Mouse (Mus musculus) cerebellum, postnatal 10 days (tissue): ENCODE data around the gene H2-DMb1.

ENCODE experiments used
- DNase-seq, 2 experiments: peaks; one replicate each; pipeline ENCODE4 v3.0.0; 2021; ENCODE audit warnings: mixed read lengths in 2 of 2

Gene H2-DMb1

GRCm38 (mm10) chr17:34152923-34153322 is at the start of gene H2-DMb1:
Gene H2-DMb1 (plus strand): TSS chr17:34153072.
- DNase-seq, result peak; percentile 48 to 62

- no peak for DNase-seq
These were observed 48.1 kb upstream of the H2-DMb1 start for GRCm38 (mm10) chr17:34104804-34105203.

GRCm38 (mm10) chr17:34106555-34106954 is 46.3 kb upstream of the H2-DMb1 start:
- DNase-seq, result no peak

GRCm38 (mm10) chr17:34107109-34107867 is 45.6 kb upstream of the H2-DMb1 start:
- DNase-seq, result no peak

GRCm38 (mm10) chr17:34108460-34108859 is 44.4 kb upstream of the H2-DMb1 start:
- DNase-seq, result no peak

DNA sequence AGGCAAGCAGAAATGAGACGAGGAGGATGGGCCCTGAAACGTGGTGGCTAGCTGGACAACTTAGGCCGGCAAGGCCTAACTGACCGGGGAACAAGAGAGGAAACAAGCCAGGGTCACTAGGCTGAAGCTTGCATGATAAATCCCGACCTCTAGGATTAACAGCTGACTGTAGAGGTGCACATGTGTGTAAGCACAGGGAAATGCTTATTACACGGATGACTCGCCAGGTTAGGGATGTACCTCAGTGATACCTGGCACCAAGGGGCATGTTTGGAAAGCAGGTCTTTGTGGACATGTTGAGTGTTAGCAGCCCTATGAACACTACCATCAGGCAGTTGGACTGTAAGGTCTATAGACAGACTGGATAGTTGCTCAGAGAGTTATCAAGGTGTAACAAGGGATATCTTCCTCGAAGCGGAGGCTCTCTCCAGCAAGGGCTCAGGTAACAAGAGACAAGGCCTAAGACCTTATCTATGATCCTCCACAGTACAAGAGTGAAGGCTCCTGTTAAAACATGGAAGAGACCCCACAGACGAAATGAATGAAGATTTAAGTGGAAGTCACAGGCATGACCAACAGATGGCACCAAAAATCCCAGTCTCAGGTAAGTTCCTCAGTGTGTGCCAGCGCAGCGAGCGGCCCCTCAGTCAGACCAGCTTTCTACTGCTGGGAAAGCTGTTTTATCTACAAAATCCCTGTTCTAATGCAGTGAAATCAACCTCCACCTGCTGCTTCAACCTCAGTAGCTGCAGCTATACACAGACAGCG is 43.6 kb upstream of the H2-DMb1 start:
- DNase-seq, result peak; percentile 61 to 72

DNA sequence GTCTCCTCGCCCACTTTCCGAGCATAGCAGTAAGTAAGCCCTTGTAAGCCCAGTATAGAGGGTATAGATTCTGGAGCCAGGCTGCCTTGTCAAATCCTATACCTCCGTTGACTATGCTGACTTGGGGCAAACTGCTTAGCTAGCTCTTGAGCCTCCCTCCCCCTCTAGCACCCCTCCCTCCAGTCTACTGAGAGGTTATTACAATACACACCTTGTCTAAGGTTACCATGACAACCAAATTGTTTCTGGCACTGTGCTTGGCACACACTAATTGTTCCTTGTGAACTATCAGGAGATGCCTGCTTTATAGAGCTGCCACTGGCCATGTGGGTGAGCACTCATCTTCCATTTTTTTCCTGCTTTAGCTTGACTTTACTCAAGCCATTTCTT is 43.1 kb upstream of the H2-DMb1 start:
- no peak for DNase-seq

GRCm38 (mm10) chr17:34110309-34110708 is 42.6 kb upstream of the H2-DMb1 start:
- no peak for DNase-seq

DNA sequence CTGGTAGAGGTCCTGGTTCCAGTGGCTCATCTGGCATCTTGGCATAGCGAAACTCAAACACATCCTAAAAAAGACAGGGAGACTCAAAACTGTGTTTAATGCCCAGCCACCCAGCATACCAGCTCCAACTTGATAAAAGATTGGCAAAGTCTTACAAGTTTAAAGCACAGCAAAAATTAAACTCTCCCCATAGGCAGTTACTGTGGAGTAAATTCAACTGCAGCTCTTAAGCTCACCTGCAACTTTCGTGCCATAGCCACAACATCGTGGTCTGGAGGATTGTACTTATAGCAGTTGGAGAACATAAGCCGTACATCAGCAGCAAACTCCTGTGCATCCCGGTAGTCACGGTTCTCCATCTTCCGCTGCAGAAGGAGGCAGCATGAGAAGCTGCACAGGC is 38.8 kb upstream of the H2-DMb1 start:
- no peak for DNase-seq

- peak in 1 of 2 experiments; percentile 46 for DNase-seq
These were observed 36.0 kb upstream of the H2-DMb1 start for GRCm38 (mm10) chr17:34116736-34117370.

DNA sequence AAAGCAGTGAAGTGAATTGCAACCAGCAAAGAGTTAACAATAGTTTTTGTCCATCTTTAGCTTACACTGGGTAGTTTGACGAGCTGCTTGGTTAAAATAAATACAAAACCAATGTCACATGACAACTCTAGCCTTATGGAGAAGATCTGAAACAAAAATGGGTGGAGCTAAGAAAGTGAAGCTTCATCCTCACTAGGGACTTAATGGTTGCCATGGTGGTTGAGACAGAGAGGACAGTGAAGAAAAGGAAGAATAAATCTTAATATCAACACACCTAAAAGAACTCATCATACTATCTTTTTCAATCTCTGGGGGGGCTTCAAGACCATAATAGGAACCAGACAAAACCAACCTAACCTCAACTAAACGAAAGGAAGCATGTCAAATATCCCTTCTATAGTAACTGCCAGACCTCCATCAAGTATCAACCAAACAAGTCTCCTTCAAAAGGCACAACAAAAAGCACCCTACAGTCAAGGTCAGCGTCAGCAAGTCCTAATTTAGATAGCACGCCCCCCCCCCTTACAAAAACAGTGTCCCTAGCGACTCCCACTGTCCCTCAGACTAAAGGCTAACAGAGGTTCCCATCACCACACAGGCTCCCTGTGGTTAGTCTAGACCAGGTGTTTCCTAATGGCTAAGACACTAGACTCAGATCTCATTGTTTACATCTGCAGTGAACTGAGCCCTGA is 35.3 kb upstream of the H2-DMb1 start:
- DNase-seq, result no peak

DNA sequence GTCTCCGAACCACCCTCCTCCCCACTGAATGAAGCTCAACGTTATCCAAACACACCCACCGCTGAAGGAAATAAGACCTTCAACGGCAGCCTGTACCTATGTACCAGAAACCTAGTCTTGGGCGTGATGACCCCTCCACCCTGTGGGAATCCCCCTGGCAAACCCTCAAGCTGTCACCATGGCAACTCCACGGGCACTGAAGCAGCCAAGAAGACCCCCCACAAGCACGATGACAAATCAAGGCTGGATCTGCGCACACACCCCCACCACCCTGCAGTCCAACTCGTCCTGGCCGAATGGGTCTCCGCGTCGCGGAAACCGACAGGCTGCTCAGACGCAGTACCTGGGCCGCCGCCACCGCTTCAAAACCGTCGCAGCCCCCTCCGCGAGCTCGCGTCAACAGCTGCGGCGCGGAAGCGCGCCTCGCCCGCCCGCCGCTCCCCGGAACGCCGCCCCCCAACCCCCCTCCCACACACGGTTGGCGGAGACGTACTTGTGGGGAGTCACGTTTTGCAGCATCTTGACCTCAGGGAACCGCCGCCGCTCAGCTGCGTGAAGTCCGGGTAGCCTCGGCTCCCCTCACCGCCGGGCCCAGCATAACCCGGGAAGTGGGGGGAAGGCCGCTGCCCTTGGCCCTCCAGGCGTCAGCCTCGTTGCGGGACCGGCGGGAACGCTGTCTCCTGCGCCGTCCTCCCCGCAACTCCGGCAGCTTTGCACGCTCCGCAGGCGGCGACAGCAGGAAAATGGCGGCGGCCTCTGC is 34.6 kb upstream of the H2-DMb1 start:
- DNase-seq, result peak; percentile 86 to 90

- DNase-seq, result no peak
These were observed 34.0 kb upstream of the H2-DMb1 start for GRCm38 (mm10) chr17:34118873-34119248.

GRCm38 (mm10) chr17:34119249-34120179 is 33.4 kb upstream of the H2-DMb1 start, which contains the start of gene H2-DMa:
Gene H2-DMa (plus strand): TSS chr17:34119541.
- peak; percentile 99 to 100 for DNase-seq

- DNase-seq, result peak; percentile 97 to 98
These were observed 32.6 kb upstream of the H2-DMb1 start for GRCm38 (mm10) chr17:34120180-34120723.

- DNase-seq, result peak; percentile 89 to 91
These were observed 32.1 kb upstream of the H2-DMb1 start for GRCm38 (mm10) chr17:34120814-34121171.

DNA sequence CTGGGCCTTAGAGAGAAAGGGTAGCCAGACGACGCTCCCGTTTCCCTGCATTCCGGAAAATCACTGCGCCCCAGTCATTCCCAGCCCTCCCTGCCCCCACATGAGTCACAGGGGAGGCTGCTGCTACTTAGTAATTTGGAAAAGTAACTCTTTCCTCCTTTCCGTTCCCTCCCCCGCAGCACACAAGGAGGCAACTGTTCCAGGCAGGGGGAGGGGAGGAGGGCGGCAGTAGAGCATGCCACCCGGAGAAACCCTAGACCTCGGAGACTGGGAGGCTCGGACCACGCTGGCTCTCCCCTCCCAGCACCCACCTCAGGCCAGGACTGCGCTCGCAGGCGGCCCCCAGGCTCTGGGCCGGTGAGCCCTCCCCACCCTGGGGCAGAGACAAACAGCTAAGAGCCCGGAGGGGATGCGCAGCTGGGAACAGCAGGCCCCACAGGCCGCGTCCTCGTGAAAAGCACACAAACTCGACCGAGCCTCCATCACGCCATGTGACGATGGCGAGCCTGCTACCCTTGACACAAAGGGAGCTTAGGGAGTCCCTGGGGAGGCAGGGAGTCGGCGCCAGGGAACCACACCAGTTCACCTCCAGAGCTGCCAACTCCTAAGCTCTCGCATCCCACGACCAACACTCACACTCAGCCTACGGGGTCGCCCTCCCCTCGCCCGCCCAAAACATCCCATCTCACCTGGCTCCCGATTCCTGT is 31.5 kb upstream of the H2-DMb1 start:
- DNase-seq, result peak; percentile 85 to 89

DNA sequence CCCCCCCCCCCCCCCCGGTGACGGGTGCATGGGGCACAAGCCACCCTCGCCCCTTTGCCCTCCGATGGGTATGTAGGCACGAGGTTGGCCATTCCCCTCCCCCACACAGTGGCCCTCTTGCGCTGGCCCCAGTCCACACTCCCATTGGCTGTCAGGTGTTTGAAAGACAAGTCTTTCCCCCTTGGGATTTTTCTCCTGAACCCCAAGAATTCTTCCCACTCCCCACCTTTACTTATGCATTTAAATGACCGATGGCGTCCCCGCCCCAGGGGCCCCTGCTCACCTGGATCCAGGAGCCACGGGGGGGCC is 31.0 kb upstream of the H2-DMb1 start:
- DNase-seq, result peak; percentile 87 to 91

GRCm38 (mm10) chr17:34122188-34122984 is 30.5 kb upstream of the H2-DMb1 start, which contains the start of gene Brd2:
Gene Brd2 (minus strand): TSS chr17:34122634.
- peak; percentile 99 for DNase-seq
